Mouse (Mus musculus): Measurements from ENCODE around the gene Mamstr. TPM values are rescaled to one million over a fixed set of nuclear protein-coding genes. Genes with fewer than 3 reads are reported as not detected.

Gene Mamstr
- total RNA-seq, 2 experiments from 2014 or later = 18.7 to 44.9 TPM

DNA sequence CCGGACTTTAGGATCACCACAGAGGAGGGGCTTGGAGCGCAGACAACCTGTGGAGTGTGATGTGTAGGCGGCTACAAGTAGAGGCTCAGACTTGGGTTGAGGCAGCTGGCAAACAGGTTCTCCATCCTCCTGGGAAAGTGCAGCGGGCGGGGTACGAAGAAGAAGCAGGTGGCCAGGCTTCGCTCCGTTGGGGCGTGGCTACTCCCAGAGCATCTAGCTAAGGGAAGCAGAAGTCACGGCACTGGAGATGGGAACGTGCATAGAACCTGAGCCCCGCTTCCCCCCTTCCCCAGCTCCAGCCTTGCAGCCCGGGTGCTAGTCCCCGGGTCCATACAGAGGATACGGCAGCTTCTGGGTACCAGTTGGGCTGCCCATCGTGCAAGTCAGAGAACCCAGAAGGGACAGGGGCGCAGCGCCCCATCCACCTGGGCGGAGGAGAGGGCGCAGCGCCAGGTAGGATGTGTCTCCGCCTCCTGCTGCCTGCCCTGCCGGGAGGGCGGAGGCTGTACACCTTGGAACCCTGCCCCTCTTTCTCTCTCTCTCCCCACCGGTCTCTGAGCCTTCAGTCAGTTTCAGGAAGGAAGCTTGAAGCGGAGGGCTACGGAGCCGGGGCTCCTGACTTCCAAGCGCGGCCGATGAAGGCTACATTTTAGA, 22.6 kb upstream of the Mamstr start, which contains the start of gene Fut1:
Fut1 (plus strand) TSS at position 248 of the 654 bp plus-strand sequence.
- intact Hi-C loops (cut with DNase I) = no loop called here
- DNase-seq = no peak
- H3K27ac ChIP-seq = no peak within 1 kb of the TSS
- no peak within 1 kb of the TSS for H3K4me3 ChIP-seq
- no peak for TF ChIP-seq CTCF (IDR thresholded peaks at IDR 0.05)

DNA sequence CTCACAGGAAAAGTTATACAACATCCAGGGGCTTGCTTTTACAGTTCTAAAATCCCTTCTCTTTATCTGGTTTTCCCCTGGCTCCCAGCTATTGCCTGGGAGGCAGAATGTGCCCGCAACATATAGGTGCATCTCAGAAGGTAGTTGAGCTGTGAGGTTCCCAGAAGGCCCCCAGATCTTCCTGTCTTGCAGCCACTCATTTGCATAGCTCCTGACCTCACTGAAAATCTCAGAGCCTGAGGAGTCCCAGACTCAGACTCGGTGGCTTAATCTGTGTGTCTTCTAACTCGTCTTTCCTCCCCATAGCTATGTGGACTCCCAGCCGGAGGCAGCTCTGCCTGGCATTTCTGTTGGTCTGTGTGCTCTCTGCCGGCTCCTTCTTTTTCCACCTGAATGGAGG, 21.5 kb upstream of the Mamstr start:
- TF ChIP-seq CTCF (IDR thresholded peaks at IDR 0.05) = no peak
- intact Hi-C loops (cut with DNase I) = no loop called here
- H3K27ac ChIP-seq = no peak overlapping the region
- no peak for DNase-seq
- H3K4me3 ChIP-seq = no peak overlapping the region

DNA sequence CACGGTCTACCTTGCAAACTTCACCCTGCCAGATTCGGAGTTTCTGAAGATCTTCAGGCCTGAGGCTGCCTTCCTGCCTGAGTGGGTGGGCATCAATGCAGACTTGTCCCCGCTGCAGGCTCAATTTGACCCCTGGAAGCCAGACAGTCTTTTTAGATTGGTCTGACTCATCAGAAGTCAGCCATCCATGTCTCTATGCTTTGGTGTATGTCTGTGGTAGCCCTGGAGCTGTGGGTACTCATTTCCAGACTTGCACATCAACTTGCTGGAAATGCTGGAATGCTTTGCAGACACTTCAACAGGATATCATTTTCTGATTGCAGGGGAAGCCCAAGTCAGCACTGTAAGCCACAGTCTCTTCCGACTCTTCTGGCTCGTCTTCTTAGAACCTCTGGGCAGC, 20.2 kb upstream of the Mamstr start:
- DNase-seq = no peak

DNA sequence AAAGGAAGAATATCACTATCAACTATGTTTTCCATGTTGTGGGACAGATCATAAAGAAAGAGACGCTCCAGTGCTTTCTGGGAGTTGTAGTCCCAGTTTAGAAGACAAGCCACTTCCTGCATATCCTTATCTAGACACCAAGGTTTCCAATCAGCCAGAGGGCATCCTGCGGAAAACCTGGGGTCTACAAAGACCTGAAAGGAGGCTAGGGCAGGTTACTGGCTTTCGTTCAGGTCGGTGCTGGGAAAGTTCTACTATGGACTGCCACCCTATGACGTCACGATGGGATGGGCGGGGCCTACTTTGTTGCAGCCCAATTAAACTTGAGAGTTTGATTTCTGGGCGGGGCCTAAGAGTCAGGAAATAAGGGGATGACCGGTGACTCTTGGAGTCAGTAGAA, 18.3 kb upstream of the Mamstr start, which contains the start of gene Izumo1:
Izumo1 (plus strand) TSS at position 369 of the 400 bp plus-strand sequence.
- H3K4me3 ChIP-seq = no peak within 1 kb of the TSS
- DNase-seq = no peak
- intact Hi-C loops (cut with DNase I) = no loop called here
- H3K27ac ChIP-seq = no peak within 1 kb of the TSS
- TF ChIP-seq CTCF (IDR thresholded peaks at IDR 0.05) = no peak

More for the DNA sequence above, 20.2 kb upstream of the Mamstr start:
- Histone ChIP-seq H3K4me3 (no peak overlapping the region), H3K27ac (no peak overlapping the region)
- TF ChIP-seq CTCF (IDR thresholded peaks at IDR 0.05) = no peak
- intact Hi-C loops (cut with DNase I) = no loop called here

DNA sequence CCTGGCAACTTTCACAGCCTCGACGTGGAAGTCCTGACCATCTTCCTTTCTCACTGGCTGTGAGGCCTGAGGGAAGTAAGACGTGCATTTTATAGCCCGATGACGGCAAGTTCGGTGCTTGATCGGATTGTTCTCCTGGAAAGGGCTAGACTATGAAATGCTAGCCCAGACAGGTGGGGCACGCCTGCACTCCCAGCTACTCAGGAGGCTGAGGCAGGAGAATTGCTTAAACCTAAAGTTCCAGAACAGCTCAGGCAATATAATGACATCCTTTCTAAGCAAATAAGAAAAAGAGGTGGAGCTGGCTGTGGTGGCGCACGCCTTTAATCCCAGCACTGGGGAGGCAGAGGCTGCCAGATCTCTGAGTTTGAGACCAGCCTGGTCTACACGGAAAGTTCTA, 16.3 kb upstream of the Mamstr start:
- intact Hi-C loops (cut with DNase I) = no loop called here
- DNase-seq = no peak
- H3K4me3 ChIP-seq = no peak overlapping the region
- no peak for TF ChIP-seq CTCF (IDR thresholded peaks at IDR 0.05)
- no peak overlapping the region for H3K27ac ChIP-seq

DNA sequence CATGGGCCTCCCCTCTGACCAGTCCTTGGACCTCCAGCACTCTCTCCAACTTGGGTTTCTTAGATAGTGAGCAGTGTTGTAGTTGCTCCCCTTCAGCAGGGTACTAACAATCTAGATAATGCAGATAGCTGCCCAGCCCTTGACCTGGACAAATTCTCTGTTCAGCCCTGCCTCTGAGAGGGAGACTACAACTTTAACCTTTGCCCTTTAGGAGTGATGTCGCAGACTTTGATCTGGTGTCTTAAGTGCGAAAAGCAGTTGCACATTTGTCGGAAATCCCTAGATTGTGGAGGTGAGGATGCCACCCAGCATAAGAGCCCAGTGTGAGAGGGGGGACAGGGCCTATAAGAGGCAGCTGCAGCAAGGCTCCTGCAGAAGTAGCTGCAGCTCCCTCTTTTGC, 15.1 kb upstream of the Mamstr start:
- intact Hi-C loops (cut with DNase I) = no loop called here
- DNase-seq = no peak
- H3K4me3 ChIP-seq = no peak overlapping the region
- no peak for TF ChIP-seq CTCF (IDR thresholded peaks at IDR 0.05)
- H3K27ac ChIP-seq = no peak overlapping the region

DNA sequence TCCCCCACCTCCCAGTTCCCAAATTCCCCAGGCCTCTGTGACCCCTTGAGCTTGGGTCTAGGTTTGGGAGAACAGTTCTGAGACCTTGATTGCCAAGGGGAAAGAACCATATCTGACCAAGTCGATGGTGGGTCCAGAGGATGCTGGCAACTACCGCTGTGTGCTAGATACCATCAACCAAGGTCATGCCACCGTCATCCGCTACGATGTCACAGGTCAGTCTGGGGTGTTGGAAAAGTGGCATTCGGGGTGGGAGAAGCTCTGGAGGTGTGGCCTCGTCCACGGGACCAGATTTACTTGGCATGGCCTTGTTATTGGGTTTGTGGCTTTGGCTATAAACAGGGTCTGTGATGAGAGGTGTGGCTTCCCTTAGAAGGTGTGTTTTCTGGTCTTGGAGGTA, 14.3 kb upstream of the Mamstr start:
- intact Hi-C loops (cut with DNase I) = no loop called here
- DNase-seq = no peak
- no peak for TF ChIP-seq CTCF (IDR thresholded peaks at IDR 0.05)
- no peak overlapping the region for H3K4me3 ChIP-seq
- no peak overlapping the region for H3K27ac ChIP-seq

DNA sequence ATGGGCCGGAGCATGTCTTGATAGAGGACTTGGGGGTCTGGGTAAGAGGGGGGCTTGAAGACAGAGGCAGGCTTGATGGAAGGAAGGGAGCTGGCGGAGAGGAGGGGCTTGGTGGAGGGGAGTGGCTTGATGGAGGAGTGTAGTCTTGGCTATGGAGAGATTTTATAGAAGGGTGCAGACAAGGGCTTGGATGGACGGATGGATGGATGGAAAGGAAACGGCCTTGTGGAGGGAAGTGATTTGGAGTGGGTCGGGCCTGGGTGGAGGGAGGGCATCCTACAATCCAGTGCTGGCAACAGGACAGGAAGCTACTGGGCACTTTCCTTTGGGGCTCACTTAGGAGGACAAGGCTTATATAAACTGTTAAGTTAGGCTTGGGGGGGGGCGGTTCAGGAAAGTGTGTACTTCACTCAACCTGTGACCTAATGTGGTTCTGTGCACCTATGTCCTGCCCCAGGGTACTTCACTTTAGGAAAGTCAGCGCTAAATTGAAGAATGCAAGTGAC, 13.2 kb upstream of the Mamstr start:
- no peak for TF ChIP-seq CTCF (IDR thresholded peaks at IDR 0.05)
- intact Hi-C loops (cut with DNase I) = no loop called here
- DNase-seq = no peak
- peak overlapping the region; percentile 86 for H3K27ac ChIP-seq
- H3K4me3 ChIP-seq = peak overlapping the region; percentile 88

DNA sequence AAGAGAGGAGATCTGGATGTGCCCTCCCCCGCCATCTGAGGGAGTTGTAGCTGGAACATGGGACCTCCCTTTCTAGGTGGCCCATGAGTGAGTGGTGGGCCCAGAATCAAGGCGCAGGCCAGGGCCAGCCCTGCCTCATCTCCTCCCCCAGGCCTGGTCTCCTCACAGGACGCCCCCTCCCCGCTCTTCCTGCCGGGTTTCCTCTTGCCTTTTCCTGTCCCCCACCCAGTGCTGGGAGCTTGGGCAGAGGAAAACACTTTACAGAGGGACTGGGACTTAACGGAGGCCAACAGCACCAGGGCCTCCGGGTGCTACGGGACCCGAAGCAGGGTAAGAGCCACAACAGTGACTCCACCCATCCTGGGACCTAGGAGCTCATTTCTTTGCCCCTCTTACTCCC, 12.5 kb upstream of the Mamstr start, which contains the start of gene Rasip1:
Rasip1 (plus strand) TSS at position 228 of the 400 bp plus-strand sequence.
- DNase-seq = peak; percentile 56
- TF ChIP-seq CTCF (IDR thresholded peaks at IDR 0.05) = no peak
- H3K4me3 ChIP-seq = peak within 1 kb of the TSS; percentile 88
- intact Hi-C loops (cut with DNase I) = no loop called here
- H3K27ac ChIP-seq = peak within 1 kb of the TSS; percentile 86

DNA sequence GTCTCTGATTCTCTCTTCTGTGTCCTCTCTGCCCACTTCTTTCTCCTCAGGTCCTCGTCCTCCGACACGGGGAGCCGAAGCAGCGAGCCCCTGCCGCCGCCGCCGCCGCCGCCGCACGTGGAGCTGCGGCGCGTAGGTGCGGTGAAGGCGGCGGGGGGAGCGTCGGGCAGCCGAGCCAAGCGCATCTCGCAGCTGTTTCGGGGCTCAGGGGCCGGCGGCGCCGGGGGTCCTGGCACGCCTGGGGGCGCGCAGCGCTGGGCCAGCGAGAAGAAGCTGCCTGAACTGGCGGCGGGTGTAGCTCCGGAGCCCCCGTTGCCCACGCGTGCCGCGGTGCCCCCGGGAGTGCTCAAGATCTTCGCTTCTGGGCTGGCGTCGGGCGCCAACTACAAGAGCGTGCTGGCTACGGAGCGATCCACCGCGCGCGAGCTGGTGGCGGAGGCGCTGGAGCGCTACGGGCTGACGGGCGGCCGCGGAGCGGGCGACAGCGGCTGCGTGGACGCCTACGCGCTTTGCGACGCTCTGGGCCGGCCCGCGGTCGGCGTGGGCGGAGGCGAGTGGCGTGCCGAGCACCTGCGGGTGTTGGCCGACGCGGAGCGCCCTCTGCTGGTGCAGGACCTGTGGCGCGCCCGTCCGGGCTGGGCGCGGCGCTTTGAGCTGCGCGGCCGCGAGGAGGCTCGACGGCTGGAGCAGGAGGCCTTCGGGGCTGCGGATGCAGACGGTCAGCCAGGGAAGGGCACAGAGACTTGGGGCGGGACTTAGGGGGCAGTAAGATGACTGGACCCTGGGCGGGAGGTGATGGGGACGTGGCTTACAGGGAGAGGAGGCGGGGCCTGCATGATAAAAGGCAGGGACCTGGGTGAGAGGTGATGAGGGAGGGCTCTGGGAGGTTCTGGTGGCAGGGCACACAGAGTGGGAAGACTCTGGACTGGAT, 11.1 kb upstream of the Mamstr start:
- intact Hi-C loops (cut with DNase I) = no loop called here
- H3K4me3 ChIP-seq = peak overlapping the region; percentile 88
- TF ChIP-seq CTCF (IDR thresholded peaks at IDR 0.05) = peak; percentile 97
- peak; percentile 95 for DNase-seq
- peak overlapping the region; percentile 86 for H3K27ac ChIP-seq

DNA sequence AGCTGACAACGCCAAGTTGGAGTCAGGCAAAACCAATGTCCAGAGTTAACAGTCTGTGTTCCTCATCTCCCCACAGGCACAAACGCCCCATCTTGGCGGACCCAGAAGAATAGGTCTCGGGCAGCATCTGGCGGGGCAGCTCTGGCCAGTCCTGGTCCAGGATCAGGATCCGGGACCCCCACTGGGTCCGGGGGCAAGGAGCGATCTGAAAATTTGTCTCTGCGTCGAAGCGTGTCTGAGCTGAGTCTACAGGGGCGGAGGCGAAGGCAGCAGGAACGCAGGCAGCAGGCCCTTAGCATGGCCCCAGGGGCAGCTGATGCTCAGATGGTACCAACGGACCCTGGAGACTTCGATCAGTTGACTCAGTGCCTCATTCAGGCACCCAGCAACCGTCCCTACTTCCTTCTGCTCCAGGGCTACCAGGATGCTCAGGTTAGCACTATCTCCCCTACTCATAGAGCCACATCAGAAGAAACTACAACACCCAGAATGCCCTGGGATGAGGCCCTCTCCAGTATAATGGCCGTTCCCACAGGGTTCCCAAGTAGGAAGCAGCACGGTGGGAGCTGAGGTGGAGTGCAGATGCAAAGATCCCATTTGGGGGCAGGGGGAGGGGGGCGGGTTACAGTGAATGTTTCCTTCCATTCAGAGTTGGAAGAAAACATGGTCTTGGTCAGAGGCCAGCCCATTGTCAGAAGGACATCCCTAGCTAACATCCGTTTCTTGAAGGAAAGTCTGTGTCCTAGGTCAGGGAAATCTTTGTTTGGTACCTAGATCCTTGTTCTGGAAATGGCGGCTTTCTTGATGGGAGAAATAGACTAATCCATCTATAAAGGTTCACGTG, 9.5 kb upstream of the Mamstr start:
- Histone ChIP-seq H3K27ac (peak overlapping the region; percentile 31; the same call in 1 of the 2 replicates), H3K4me3 (peak overlapping the region; percentile 88)
- intact Hi-C loops (cut with DNase I) = loop anchor here (5.0 kb wide), 1 partner anchor 33 kb away; no protein-coding TSS in a partner anchor
- DNase-seq = no peak
- TF ChIP-seq CTCF (IDR thresholded peaks at IDR 0.05) = no peak

DNA sequence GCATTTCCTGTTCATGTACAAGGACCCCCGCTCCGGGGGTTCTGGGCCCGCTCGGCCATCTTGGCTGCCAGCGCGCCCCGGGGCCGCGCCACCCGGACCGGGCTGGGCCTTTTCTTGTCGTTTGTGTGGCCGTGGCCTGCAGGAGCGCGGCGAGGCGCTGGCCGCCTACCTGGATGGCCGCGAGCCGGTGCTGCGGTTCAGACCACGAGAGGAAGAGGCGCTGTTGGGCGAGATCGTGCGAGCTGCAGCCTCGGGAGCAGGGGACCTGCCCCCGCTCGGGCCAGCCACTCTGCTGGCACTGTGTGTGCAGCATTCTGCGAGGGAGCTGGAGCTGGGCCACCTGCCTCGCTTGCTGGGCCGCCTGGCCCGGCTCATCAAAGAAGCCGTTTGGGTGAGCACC, 7.3 kb upstream of the Mamstr start:
- H3K4me3 ChIP-seq = peak overlapping the region; percentile 52
- H3K27ac ChIP-seq = peak overlapping the region; percentile 6; the same call in 1 of the 2 replicates
- intact Hi-C loops (cut with DNase I) = loop anchor here (5.0 kb wide), 1 partner anchor 35 kb away; no protein-coding TSS in a partner anchor
- peak; percentile 37 for TF ChIP-seq CTCF (IDR thresholded peaks at IDR 0.05)
- peak; percentile 66 for DNase-seq
